Mouse (Mus musculus) cerebellum, adult 2 months (tissue): ENCODE results near the gene Aspdh.

Experiments used
- CTCF ChIP-seq: fragments of 200-500 bp; IDR thresholded peaks from 2 replicates; pipeline ENCODE4 v1.5.1; 2011; ENCODE audit warnings: low read depth, mild to moderate bottlenecking, control low read depth, low read length, moderate library complexity, borderline replicate concordance; ENCODE audit not compliant: insufficient read depth
- POLR2A ChIP-seq: fragments of 200-500 bp; IDR thresholded peaks from 2 replicates; pipeline ENCODE4 v1.6.1; 2011; ENCODE audit warnings: low read length, control low read depth, borderline replicate concordance; ENCODE audit not compliant: insufficient read depth

- no peak for TF ChIP-seq POLR2A
- TF ChIP-seq CTCF = no peak
Measured at GRCm38 (mm10) chr7:44474419-44474818, 9.2 kb downstream of the Aspdh start.
